Mouse (Mus musculus) kidney, embryonic 14.5 days (tissue): Measurements from ENCODE around the gene Fam53b. TPM values are rescaled to one million over a fixed set of nuclear protein-coding genes. Genes with fewer than 3 reads are reported as not detected.

ENCODE experiments used
- ATAC-seq: fragments of 200-750 bp; cut with Nextera tagmentation; 2 replicates; pipeline ENCODE4 v1.8.0; 2017; ENCODE audit warnings: moderate number of reproducible peaks, mild to moderate bottlenecking, moderate TSS enrichment, moderate library complexity; ENCODE audit not compliant: low FRiP score, low TSS enrichment
- H3K27ac ChIP-seq: fragments of 300-500 bp; sonication (generic); 2 replicates; pipeline ENCODE4 v1.5.1; 2014; ENCODE audit warnings: low read depth, mild to moderate bottlenecking, low read length, moderate library complexity, mixed read lengths
- H3K27me3 ChIP-seq: fragments of 300-500 bp; sonication (generic); 2 replicates; pipeline ENCODE4 v1.6.1; 2014; ENCODE audit warnings: mild to moderate bottlenecking, low read length; ENCODE audit not compliant: control insufficient read depth, insufficient read depth
- H3K36me3 ChIP-seq: fragments of 300-500 bp; sonication (generic); 2 replicates; pipeline ENCODE4 v1.6.1; 2014; ENCODE audit warnings: low read length, mixed read lengths; ENCODE audit not compliant: control insufficient read depth, insufficient read depth
- H3K4me1 ChIP-seq: fragments of 300-500 bp; sonication (generic); 2 replicates; pipeline ENCODE4 v1.6.1; 2014; ENCODE audit warnings: low read length, mixed read lengths; ENCODE audit not compliant: control insufficient read depth, insufficient read depth
- H3K4me2 ChIP-seq: fragments of 300-500 bp; sonication (generic); replicated peaks from 2 replicates; pipeline ENCODE4 v1.6.1; 2014; ENCODE audit warnings: low read depth, mild to moderate bottlenecking, low read length
- H3K4me3 ChIP-seq: fragments of 300-500 bp; sonication (generic); 2 replicates; pipeline ENCODE4 v1.5.1; 2014; ENCODE audit warnings: mild to moderate bottlenecking, low read length
- H3K9ac ChIP-seq: fragments of 300-500 bp; sonication (generic); 2 replicates; pipeline ENCODE4 v1.6.1; 2014; ENCODE audit warnings: low read depth, mild to moderate bottlenecking, low read length, moderate library complexity
- H3K9me3 ChIP-seq: fragments of 300-500 bp; sonication (generic); 2 replicates; pipeline ENCODE4 v1.6.1; 2016; ENCODE audit warnings: low read length; ENCODE audit not compliant: control insufficient read depth
- WGBS: fragments of 180-500 bp; shearing (Covaris S2); extraction: QIAGEN DNeasy Blood & Tissue Kit; methylation state at CpG from one replicate; pipeline ENCODE4 v1.1.7; 2014; 5-methylcytosine and 5-hydroxymethylcytosine counted together
- polyA plus RNA-seq: library from polyadenylated mRNA; unstranded; fragments of >200 nt; fragmentation: Nextera tagmentation; extraction: Ambion mirVana; gene quantifications from 2 replicates; pipeline ENCODE4 v1.2.1, GENCODE M21; 2014

The Fam53b gene
- polyA plus RNA-seq, 1 experiment from 2014 or later, result 22.1 TPM

DNA sequence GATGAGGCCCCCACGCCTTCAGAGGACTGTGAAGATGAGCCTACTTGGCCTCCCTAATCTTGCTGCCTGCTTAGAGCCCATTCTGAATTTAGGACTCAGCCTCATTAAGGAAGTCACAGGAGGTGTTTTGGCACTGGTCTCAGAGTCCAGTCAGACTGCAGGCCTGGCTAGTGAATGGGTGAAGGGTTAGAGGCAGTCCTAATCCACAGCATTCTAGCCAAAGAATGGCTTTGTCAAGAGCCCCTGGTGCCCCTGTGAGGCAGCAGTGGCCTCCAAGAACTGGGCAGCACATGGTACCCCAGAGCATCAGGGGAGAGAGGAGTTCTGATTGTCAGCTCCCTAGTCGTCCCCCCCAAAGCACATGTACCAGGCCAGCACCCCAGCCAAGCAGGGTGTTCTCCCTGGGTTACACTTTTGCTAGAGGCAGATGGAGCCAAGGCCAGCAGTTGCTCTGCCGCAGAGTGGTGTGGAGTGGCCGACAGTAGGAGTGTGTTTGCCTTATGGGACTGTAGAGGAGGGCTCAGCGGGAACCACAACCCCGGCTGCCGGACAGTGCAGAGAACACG lies 109.3 kb downstream of the Fam53b start:
- no peak for ATAC-seq
- no peak overlapping the region for H3K9ac ChIP-seq
- no peak overlapping the region for H3K4me3 ChIP-seq
- H3K9me3 ChIP-seq, result no peaks in the 10 kb centered on the region
- no peaks in the 10 kb centered on the region for H3K27me3 ChIP-seq
- H3K4me1 ChIP-seq, result no peaks in the 10 kb centered on the region
- H3K4me2 ChIP-seq, result no peak overlapping the region
- 82% methylated on average over 8 of the region's 8 CpGs for WGBS
- no peak overlapping the region for H3K27ac ChIP-seq
- H3K36me3 ChIP-seq, result no peaks in the 10 kb centered on the region

DNA sequence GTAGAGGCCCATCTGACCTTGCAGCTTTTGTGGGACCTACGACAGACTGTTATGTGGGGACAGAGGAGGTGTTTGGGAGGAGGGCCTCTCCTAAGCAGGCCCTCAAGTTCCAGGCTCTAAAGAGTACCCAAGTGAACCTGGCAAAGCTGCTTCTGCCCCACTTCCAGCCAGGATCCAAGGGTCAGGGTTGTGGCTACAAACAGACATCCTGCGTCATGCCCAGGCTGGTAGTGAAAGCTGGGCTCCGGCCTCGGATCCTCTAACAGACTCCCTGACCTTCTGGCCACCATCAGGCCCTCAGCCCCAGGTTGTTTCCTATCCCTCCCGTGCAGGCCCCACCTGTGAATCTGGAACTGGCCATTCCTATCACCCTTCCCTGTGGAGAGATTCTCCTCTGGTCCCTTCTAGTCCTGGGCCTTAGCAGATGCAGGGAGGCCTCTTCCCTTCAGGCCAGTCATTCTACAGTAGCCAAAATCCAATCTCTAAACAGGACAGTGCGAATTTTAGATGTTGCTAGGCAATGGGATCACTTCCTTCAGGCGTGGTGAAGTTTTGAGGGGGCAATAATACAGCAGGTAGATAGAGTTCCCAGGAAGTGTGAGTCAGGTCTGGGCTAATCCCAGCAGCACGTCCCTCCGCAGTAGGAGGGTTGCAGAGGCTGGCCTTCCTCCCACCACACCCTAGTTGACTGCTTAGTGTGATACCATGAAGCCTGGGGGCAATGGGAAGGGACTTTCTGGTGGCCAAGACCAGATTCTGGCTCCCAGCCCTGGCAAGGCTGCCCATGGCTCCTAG lies 110.0 kb downstream of the Fam53b start:
- no peak overlapping the region for H3K4me3 ChIP-seq
- no peaks in the 10 kb centered on the region for H3K36me3 ChIP-seq
- no peaks in the 10 kb centered on the region for H3K27me3 ChIP-seq
- 80% methylated on average over 9 of the region's 9 CpGs for WGBS
- no peaks in the 10 kb centered on the region for H3K4me1 ChIP-seq
- no peak overlapping the region for H3K4me2 ChIP-seq
- H3K9ac ChIP-seq, result no peak overlapping the region
- no peaks in the 10 kb centered on the region for H3K9me3 ChIP-seq
- H3K27ac ChIP-seq, result no peak overlapping the region
- no peak for ATAC-seq

DNA sequence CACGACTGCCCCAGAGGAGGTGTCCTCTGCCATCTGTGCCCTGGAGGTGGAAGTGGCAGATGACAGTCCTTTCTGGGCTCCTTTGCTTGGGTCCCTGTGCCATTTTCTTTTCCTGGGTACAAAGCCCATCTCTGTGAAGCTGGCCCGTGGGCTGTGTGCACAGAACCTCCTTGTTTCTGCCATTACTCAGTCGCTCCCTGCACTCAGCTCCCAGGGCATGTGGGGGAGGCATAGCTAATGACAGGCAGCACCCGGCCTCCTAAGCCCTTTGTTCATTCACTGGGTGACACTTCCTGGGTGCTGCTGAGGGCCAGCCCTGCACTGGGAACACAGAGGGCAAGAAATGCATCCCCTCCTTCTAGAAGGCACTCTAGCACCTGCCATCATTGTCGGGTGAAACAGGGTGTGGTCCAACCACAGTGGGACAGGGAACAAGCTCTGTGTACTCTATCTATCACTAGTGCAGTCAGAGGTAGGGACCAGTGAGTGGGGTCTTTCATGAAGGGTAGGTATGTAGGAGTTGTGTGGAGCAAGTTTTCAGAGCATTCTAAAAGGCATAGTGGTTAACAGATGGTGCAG lies 111.1 kb downstream of the Fam53b start:
- Histone ChIP-seq H3K4me1 (no peaks in the 10 kb centered on the region), H3K9me3 (no peaks in the 10 kb centered on the region), H3K27ac (no peak overlapping the region), H3K27me3 (no peaks in the 10 kb centered on the region), H3K9ac (no peak overlapping the region), H3K4me2 (no peak overlapping the region), H3K36me3 (no peaks in the 10 kb centered on the region), H3K4me3 (no peak overlapping the region)
- WGBS, result 79% methylated on average over 5 of the region's 5 CpGs
- no peak for ATAC-seq

DNA sequence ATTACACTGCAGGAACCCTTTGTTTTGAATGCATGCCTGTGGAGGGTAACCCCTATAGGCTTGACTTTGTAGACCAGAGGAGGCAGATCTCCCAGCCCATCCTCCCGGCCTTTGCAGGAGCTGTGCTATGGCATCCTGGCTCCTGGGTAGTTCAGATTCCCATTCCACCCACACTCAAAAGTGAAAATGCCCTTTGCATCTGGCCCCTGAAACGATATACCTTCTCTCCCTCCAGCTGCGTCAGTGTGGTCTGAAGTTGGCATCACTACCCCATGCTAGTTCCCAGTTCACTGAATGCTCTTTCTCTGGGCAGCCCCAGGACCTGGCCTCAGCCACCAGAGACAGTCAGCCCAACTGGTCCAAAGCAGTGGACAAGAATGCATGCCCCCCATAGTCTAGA lies 111.7 kb downstream of the Fam53b start:
- Histone ChIP-seq H3K9ac (no peak overlapping the region), H3K4me1 (no peaks in the 10 kb centered on the region), H3K36me3 (no peaks in the 10 kb centered on the region), H3K4me2 (no peak overlapping the region), H3K4me3 (no peak overlapping the region), H3K9me3 (no peaks in the 10 kb centered on the region), H3K27ac (no peak overlapping the region), H3K27me3 (no peaks in the 10 kb centered on the region)
- 84% methylated on average over 3 of the region's 3 CpGs for WGBS
- no peak for ATAC-seq

DNA sequence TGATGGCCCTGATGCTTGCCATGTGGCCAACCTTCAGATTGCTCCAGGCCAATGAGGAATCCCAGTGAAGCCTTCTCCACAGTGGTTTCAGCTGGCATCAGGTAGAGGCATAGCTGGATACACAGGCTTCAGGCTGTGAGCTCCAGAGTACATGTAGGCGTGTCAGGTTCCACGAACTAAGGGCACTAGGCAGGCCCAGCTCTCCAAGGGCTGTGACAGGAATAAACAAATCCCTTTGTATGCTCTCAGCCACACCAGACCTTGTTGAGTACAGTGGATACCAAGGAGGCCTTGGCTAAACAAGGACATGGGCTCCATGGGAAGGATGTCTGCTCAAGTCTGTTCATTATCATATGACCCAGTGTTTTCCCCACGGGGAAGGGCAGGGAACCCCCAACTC lies 112.3 kb downstream of the Fam53b start:
- Histone ChIP-seq H3K9me3 (no peaks in the 10 kb centered on the region), H3K9ac (no peak overlapping the region), H3K4me2 (no peak overlapping the region), H3K4me1 (no peaks in the 10 kb centered on the region), H3K36me3 (no peaks in the 10 kb centered on the region), H3K4me3 (no peak overlapping the region), H3K27me3 (no peaks in the 10 kb centered on the region), H3K27ac (no peak overlapping the region)
- ATAC-seq, result no peak
- 88% methylated on average over 3 of the region's 3 CpGs for WGBS

DNA sequence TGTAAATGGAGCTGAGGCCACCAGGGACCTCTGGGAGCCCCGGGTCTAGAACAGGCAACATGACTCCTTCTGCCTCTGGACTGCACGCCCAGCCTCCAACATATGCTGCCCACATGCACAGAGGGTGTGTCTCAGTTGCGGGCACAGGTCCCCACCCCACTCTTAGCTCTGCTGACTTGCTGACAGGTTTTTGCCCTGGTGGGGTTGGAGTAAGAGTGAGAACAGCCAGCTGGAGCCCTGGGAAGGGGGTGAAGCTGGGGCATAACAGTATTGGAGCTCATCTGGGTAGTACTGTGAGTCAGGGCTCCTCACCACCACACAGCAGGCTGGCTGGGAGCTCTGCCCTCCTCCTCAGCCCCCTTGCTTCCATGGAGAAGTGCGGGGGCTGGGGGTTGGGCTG lies 113.6 kb downstream of the Fam53b start:
- 80% methylated on average over 4 of the region's 4 CpGs for WGBS
- Histone ChIP-seq H3K4me3 (no peak overlapping the region), H3K36me3 (no peaks in the 10 kb centered on the region), H3K9ac (no peak overlapping the region), H3K4me1 (no peaks in the 10 kb centered on the region), H3K27ac (no peak overlapping the region), H3K4me2 (no peak overlapping the region), H3K9me3 (no peaks in the 10 kb centered on the region), H3K27me3 (no peaks in the 10 kb centered on the region)
- no peak for ATAC-seq

DNA sequence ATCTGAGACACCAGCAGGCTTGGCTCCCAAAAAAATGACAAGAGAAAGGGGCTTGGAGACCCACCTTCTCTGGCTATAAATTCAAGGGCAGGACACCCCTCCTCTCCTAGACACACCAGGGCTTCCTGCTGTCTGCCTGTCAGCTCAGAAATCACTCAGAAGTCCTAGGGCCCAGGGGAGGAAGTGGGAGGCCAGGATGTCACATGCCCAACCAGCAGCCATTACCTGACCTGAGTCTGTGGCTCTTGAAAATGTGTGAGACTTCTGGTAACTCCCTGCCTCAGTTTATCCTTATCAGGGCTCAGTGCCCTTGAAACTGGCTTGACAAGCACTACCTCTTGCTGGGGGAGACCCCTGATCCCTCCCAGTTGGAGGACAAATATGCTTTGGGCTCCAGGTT lies 114.0 kb downstream of the Fam53b start:
- no peak overlapping the region for H3K27ac ChIP-seq
- H3K36me3 ChIP-seq, result no peaks in the 10 kb centered on the region
- ATAC-seq, result no peak
- no peaks in the 10 kb centered on the region for H3K4me1 ChIP-seq
- no peaks in the 10 kb centered on the region for H3K9me3 ChIP-seq
- no peaks in the 10 kb centered on the region for H3K27me3 ChIP-seq
- H3K4me2 ChIP-seq, result no peak overlapping the region
- no peak overlapping the region for H3K9ac ChIP-seq
- no peak overlapping the region for H3K4me3 ChIP-seq

DNA sequence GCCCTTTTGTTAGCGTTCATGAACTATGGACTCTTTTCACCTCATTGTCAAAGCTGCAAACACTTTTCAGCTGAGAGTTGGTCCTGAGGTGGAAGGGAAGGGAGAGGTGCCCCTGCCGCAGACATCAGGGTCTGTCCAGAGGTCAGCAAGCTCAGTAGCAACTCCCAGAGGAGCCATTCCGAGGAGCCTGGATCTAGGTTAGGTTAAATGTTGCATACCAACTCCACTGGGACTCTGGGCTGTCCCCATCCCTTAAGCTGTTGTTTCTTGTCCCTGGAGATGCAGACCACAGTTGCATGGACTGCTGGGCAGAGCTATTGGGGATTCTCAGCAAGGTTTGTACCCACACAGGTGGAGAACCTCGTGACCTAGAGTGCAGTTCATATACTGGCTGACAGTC lies 114.5 kb downstream of the Fam53b start:
- no peak overlapping the region for H3K27ac ChIP-seq
- no peak overlapping the region for H3K4me3 ChIP-seq
- no peak overlapping the region for H3K4me2 ChIP-seq
- no peak for ATAC-seq
- 62% methylated on average over 4 of the region's 4 CpGs for WGBS
- H3K9ac ChIP-seq, result no peak overlapping the region
- H3K4me1 ChIP-seq, result no peaks in the 10 kb centered on the region
- H3K9me3 ChIP-seq, result no peaks in the 10 kb centered on the region
- no peaks in the 10 kb centered on the region for H3K36me3 ChIP-seq
- no peaks in the 10 kb centered on the region for H3K27me3 ChIP-seq

DNA sequence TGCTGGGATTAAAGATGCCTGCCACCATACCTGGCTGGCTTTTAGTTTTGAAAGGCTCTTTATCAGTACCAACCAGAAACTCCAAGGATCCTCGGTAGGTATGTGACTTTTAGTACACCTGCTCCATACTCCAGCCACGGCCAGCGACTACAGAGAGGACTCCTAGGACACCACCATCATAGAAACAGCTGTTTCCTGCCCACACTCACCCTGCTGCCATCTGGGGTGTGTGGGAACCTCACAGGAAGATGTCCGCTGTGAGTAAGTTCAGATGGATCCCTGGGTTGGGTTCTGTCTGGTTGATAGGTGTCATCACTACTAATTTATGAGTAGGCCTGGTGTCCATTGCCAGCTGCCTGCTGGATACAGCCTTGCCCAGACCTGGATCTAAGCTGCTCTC lies 114.9 kb downstream of the Fam53b start:
- ATAC-seq, result no peak
- WGBS, result 87% methylated on average over 4 of the region's 4 CpGs

More for the DNA sequence above, 114.9 kb downstream of the Fam53b start:
- no peak overlapping the region for H3K4me3 ChIP-seq
- no peaks in the 10 kb centered on the region for H3K9me3 ChIP-seq
- no peak overlapping the region for H3K4me2 ChIP-seq
- H3K9ac ChIP-seq, result no peak overlapping the region
- no peaks in the 10 kb centered on the region for H3K4me1 ChIP-seq
- H3K27ac ChIP-seq, result no peak overlapping the region
- no peaks in the 10 kb centered on the region for H3K36me3 ChIP-seq
- no peaks in the 10 kb centered on the region for H3K27me3 ChIP-seq
